Mouse (Mus musculus) limb, embryonic 15.5 days (tissue): ENCODE measurements around the gene Spata17. TPM values are rescaled to one million over a fixed set of nuclear protein-coding genes. Genes with fewer than 3 reads are reported as not detected.

Experiments
- ATAC-seq: fragments of 200-750 bp; cut with Nextera tagmentation; 2 replicates; pipeline ENCODE4 v1.8.0; 2017; ENCODE audit warnings: low read depth, moderate TSS enrichment; ENCODE audit not compliant: insufficient number of reproducible peaks, low FRiP score, low TSS enrichment
- H3K27ac ChIP-seq: fragments of 300-500 bp; sonication (generic); 2 replicates; pipeline ENCODE4 v1.5.1; 2015; ENCODE audit warnings: moderate library complexity, mild to moderate bottlenecking, inconsistent platforms
- H3K27me3 ChIP-seq: fragments of 300-500 bp; sonication (generic); 2 replicates; pipeline ENCODE4 v1.6.1; 2015; ENCODE audit warnings: inconsistent platforms
- H3K36me3 ChIP-seq: fragments of 300-500 bp; sonication (generic); 2 replicates; pipeline ENCODE4 v1.6.1; 2015; ENCODE audit warnings: inconsistent platforms
- H3K4me1 ChIP-seq: fragments of 300-500 bp; sonication (generic); 2 replicates; pipeline ENCODE4 v1.6.1; 2015; ENCODE audit warnings: inconsistent platforms
- H3K4me2 ChIP-seq: fragments of 300-500 bp; sonication (generic); 2 replicates; pipeline ENCODE4 v1.6.1; 2015; ENCODE audit warnings: mild to moderate bottlenecking, inconsistent platforms
- H3K4me3 ChIP-seq: fragments of 300-500 bp; sonication (generic); 2 replicates; pipeline ENCODE4 v1.5.1; 2015; ENCODE audit warnings: mild to moderate bottlenecking, inconsistent platforms
- H3K9ac ChIP-seq: fragments of 300-500 bp; sonication (generic); 2 replicates; pipeline ENCODE4 v1.6.1; 2015; ENCODE audit warnings: inconsistent platforms
- H3K9me3 ChIP-seq: fragments of 300-500 bp; sonication (generic); 2 replicates; pipeline ENCODE4 v1.6.1; 2016; ENCODE audit warnings: inconsistent platforms
- WGBS: fragments of 180-500 bp; shearing (Covaris S2); methylation state at CpG from one replicate; pipeline ENCODE4 v1.1.7; 2015; 5-methylcytosine and 5-hydroxymethylcytosine counted together
- polyA plus RNA-seq: library from polyadenylated mRNA; unstranded; fragments of >200 nt; fragmentation: Nextera tagmentation; extraction: Ambion mirVana; gene quantifications from 2 replicates; pipeline ENCODE4 v1.2.1, GENCODE M21; 2015

Spata17 gene
- polyA plus RNA-seq = 0.23 and 0.34 TPM in 2 replicates

DNA sequence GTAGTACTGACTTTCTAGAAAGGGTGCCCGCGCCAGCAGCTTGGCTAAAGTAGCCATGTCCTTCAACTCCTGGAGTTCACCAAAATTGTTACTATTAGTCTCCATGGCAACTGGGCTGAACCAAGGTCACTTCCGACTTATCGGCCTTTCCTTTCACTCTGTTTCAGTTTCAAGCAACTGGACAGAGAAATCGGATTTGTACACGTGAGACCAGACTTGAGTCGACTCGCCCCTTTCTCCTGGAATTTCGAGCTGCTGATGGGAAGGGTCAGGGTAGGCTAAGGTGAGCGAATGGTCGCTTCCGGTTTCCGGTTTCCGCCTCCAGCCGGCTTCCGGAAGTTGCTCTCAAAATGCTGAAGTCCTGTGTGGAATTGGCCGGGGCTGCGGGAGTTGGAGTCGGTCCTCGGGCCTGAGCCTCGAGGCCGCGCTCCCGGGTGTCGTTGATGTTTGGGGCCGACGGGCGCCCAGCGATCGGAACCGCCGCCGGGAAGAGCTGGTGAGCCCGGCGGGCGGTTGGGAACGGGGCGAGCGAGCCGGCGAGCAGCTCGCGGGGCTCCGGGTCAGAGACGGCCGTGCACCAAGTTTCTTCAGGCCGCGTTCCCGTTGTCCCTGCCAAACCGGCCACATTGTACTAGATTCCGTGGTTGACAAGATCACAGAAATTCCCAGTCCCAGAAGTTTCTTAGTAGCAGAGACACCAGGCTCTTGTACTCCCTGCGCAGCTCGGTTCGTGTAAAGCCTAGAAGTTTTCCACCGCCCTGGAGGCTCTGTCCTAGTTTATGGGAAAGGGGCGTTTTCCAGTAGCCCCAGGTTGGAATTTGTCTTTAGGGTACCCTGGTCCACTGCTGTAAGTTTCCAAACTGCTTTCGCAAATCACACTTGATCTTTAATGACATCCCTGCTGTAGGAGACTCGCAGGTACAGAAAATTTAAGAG is at the start of gene Spata17, which contains the start of gene Gpatch2:
Spata17 (minus strand) TSS at position 285 of the 936 bp plus-strand sequence.
Gpatch2 (plus strand) TSS at position 328 of the 936 bp plus-strand sequence.
- H3K4me2 ChIP-seq = peak within 1 kb of the TSS; percentile 68
- no peaks in the 10 kb centered on the region for H3K27me3 ChIP-seq
- H3K27ac ChIP-seq = peak within 1 kb of the TSS; percentile 78
- WGBS = under 1% methylated on average over 58 of the region's 58 CpGs
- H3K4me3 ChIP-seq = peak within 1 kb of the TSS; percentile 94
- H3K36me3 ChIP-seq = no peaks in the 10 kb centered on the region
- no peaks in the 10 kb centered on the region for H3K4me1 ChIP-seq
- peak within 1 kb of the TSS; percentile 81 for H3K9ac ChIP-seq
- ATAC-seq = peak; percentile 76; the same call in 1 of the 2 replicates
- H3K9me3 ChIP-seq = no peaks in the 10 kb centered on the region

DNA sequence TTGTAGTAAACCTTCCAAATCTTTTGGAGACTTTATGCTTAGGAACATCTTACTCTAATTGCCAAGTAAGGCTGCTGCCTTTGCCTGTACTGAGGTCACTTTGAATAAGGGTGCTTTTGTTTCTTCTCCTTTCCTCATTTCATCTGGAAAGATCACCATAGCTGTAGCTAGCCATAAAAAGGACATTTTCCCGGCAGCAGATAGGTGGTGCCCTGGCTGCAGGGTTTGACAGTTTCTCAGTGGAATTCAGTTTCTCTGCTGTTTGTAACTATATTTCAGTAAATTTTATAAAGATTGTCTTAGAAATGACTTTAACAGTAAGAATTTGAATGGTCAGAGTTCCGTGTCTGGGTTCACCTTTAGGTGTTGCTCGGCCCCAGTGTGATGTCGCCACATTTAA is 43.5 kb upstream of the Spata17 start:
- Histone ChIP-seq H3K9ac (no peak overlapping the region), H3K4me3 (no peak overlapping the region), H3K36me3 (no peaks in the 10 kb centered on the region), H3K4me1 (no peaks in the 10 kb centered on the region), H3K9me3 (no peaks in the 10 kb centered on the region), H3K4me2 (no peak overlapping the region), H3K27me3 (no peaks in the 10 kb centered on the region), H3K27ac (no peak overlapping the region)
- WGBS = 85% methylated on average over 4 of the region's 4 CpGs
- no peak for ATAC-seq

DNA sequence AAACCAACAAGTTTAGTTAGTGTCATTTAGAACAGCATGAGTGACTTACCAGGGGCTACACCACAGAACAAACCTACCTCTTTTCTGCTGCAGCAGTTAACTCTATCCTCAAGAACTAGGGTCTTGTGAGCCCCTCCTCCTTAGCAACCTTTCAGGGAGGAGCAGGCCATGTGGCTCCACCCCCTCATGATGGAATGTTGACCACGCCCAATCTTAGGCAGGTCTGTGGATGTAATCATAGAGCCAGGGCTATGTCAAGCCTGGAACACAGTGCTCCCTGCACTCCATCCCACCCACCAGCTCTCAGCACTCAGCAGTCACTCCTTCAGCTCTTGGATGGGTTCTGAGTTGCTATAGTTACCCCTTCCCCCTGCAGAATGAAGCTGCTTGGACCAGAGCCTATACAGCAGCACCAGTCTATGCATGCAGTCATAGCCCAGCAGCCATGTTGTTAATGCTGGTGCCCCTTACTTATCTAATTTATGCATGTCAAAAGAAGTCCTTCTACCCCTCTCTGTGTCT is 35.5 kb upstream of the Spata17 start:
- no peaks in the 10 kb centered on the region for H3K4me1 ChIP-seq
- no peak overlapping the region for H3K4me3 ChIP-seq
- H3K4me2 ChIP-seq = no peak overlapping the region
- H3K9ac ChIP-seq = no peak overlapping the region
- H3K27me3 ChIP-seq = no peaks in the 10 kb centered on the region
- no peak overlapping the region for H3K27ac ChIP-seq
- 0 out of 2 replicates have a peak, but pooled peaks cover 4% of the 10 kb centered on the region for H3K36me3 ChIP-seq
- WGBS = 91% methylated on average over 1 of the region's 1 CpGs
- H3K9me3 ChIP-seq = no peaks in the 10 kb centered on the region
- ATAC-seq = peak; percentile 48; the same call in 1 of the 2 replicates

DNA sequence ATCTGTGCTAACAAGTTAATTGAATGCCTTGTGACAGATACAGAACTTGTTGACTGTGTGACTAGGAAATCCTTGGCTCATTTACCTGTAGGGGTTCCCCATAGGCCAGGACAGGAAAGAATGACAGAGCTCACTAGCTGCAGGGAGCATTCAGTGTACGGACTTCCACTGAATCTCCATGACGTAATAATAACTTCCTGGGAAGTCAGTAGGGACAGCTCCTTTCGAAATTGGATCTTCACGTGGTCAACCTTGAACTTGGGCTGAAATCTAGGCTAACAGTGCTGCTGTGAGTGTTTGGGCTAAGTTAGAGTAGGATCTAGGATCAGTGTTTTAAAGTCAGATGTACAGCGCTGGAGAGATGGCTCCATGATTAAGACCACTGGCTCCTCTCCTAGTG is 29.5 kb upstream of the Spata17 start:
- H3K4me1 ChIP-seq = no peaks in the 10 kb centered on the region
- H3K9me3 ChIP-seq = no peaks in the 10 kb centered on the region
- no peak overlapping the region for H3K9ac ChIP-seq
- H3K4me3 ChIP-seq = no peak overlapping the region
- no peaks in the 10 kb centered on the region for H3K27me3 ChIP-seq
- H3K36me3 ChIP-seq = no peaks in the 10 kb centered on the region
- H3K27ac ChIP-seq = no peak overlapping the region
- H3K4me2 ChIP-seq = no peak overlapping the region
- ATAC-seq = no peak
- WGBS = 75% methylated on average over 5 of the region's 5 CpGs

DNA sequence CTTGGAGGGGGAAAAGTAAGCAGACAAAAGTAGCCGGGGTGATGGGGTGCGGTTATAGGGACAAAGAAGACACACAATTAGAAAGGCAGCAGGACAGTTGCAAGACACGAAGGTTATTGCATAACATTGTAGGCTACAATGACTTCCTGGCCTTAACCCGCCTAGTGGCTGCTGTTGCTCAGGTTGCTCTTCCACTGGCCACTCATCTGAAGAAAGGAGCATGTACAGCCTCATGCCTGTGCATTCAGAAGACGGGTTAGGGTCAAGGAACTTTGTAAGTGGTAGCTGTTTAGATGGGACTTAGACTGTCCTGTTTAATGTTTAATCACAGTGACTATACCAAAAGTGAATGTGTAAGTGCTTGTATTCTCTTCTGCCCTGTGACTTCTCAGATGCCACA is 26.1 kb upstream of the Spata17 start:
- Histone ChIP-seq H3K9ac (no peak overlapping the region), H3K4me3 (no peak overlapping the region), H3K4me2 (no peak overlapping the region), H3K27me3 (no peaks in the 10 kb centered on the region), H3K9me3 (no peaks in the 10 kb centered on the region), H3K27ac (no peak overlapping the region), H3K4me1 (no peaks in the 10 kb centered on the region), H3K36me3 (peaks cover 5% of the 10 kb centered on the region; the same call in 1 of the 2 replicates)
- 96% methylated on average over 5 of the region's 5 CpGs for WGBS
- no peak for ATAC-seq

DNA sequence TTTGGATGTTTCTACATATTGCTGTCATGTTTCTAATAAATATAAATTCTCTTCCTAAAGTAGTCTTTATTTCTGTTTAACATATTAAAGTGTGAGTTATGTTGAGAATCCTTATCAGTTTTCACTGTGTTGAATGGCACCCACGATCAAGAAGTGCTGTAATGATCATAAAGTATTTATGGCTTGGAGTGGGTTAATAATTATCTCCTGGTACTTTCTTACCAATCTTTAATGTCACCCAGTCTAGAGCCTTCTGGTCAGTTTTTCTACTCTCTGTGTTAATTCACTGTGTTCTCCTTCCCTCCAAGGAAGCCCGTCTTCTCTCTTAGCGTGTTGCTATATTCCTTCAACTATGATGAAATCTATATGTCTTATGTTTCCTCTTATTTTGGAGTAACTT is 25.0 kb upstream of the Spata17 start:
- Histone ChIP-seq H3K9me3 (no peaks in the 10 kb centered on the region), H3K4me3 (no peak overlapping the region), H3K4me2 (no peak overlapping the region), H3K27me3 (no peaks in the 10 kb centered on the region), H3K27ac (no peak overlapping the region), H3K9ac (no peak overlapping the region), H3K36me3 (peaks cover 5% of the 10 kb centered on the region; the same call in 1 of the 2 replicates), H3K4me1 (no peaks in the 10 kb centered on the region)
- 92% methylated on average over 3 of the region's 3 CpGs for WGBS
- ATAC-seq = no peak

DNA sequence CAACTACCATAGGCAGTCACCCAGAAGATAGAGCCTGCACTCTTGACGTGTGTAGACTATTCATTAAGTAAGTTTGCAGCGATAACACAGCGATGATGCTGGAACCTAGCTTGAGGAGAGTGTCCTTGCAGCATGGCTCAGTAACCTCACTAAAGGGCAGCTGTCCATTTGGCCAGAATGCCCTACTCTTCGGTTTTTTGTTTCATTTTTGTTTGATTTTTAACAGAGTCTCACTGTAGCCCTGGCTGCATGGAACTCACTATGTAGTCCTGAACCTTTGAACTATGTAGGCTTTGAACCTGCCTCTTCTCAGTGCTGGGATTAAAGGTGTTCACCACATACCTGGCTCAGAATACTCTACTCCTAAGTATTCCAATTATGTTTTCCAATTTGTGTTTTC is 22.8 kb upstream of the Spata17 start:
- Histone ChIP-seq H3K4me2 (no peak overlapping the region), H3K9me3 (no peaks in the 10 kb centered on the region), H3K4me1 (no peaks in the 10 kb centered on the region), H3K9ac (no peak overlapping the region), H3K4me3 (no peak overlapping the region), H3K36me3 (peaks cover 11% of the 10 kb centered on the region), H3K27me3 (no peaks in the 10 kb centered on the region), H3K27ac (no peak overlapping the region)
- no peak for ATAC-seq
- WGBS = 94% methylated on average over 4 of the region's 4 CpGs

DNA sequence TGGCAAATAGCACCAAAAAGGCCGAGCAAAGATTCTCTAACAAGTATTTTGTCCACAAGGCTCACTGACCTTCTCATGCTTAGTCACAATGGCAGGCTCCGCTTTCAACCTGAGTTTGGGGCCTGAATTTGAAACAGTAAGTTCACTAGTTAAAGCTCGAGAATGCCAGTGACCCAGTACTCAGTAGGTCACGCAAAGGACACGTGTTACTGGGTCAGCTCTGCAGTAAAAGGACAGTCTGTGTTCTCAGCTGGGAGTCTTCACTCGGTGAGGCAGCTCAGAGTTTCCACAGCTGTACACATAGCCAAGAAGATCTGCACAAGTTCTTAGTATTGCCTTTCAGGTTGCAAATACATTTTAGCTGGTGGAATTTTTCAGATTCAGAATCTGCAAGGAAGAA is 21.0 kb upstream of the Spata17 start:
- Histone ChIP-seq H3K27ac (no peak overlapping the region), H3K4me1 (no peaks in the 10 kb centered on the region), H3K4me3 (no peak overlapping the region), H3K4me2 (no peak overlapping the region), H3K9me3 (no peaks in the 10 kb centered on the region), H3K9ac (no peak overlapping the region), H3K36me3 (peaks cover 17% of the 10 kb centered on the region), H3K27me3 (no peaks in the 10 kb centered on the region)
- 78% methylated on average over 6 of the region's 6 CpGs for WGBS
- no peak for ATAC-seq

DNA sequence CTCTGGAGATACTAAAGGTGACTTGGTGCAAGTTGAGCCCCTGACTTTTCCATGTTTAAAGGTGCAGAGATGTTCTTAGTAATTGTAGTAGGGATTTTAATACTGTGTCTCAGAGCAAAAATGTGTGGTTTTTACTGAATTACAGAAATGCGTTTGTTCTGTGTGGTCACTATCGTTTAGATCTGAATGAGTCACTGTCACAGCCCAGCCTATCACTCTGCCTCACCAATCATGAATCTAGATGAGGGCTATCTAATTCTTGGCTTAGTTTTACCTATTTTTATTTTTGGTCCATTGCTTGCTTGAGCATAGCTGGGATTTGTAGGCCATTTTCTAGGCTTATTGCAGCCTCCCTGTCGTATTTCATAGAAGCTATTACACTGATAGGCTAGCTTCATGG is 19.9 kb upstream of the Spata17 start:
- no peak for ATAC-seq
- 91% methylated on average over 3 of the region's 3 CpGs for WGBS
- no peaks in the 10 kb centered on the region for H3K4me1 ChIP-seq
- no peaks in the 10 kb centered on the region for H3K9me3 ChIP-seq
- no peaks in the 10 kb centered on the region for H3K27me3 ChIP-seq
- H3K4me2 ChIP-seq = no peak overlapping the region
- H3K9ac ChIP-seq = no peak overlapping the region
- peaks cover 23% of the 10 kb centered on the region for H3K36me3 ChIP-seq
- no peak overlapping the region for H3K4me3 ChIP-seq
- no peak overlapping the region for H3K27ac ChIP-seq

DNA sequence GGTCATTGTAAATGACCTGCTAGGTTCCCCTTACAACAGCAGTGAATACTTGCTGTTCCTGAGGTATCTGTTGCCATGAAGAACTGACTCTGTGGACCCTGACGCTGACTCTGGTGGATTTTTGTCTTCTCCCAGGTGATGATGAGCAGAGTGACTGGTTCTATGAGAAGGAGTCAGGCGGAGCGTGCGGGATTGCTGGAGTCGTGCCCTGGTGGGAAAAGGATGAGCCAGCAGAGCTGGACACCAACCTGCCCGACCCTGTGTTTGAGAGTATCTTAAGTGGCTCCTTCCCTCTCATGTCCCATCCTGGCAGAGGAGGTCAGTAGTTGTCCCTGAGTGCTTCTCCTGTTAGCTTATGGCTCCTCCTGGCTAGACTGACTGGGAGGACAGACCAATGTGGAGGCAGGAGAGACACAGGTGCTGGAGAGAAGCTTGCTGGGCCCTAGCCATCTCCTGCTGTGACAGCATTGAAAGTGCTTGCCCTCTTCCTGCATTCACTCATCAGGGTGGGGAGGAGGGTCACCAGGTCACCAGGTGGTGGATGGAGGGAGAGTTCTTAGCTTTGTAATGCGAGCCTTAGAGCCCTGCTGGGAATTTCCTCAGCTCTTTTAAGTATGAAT is 17.8 kb upstream of the Spata17 start:
- Histone ChIP-seq H3K9ac (no peak overlapping the region), H3K9me3 (no peaks in the 10 kb centered on the region), H3K4me2 (no peak overlapping the region), H3K4me3 (no peak overlapping the region), H3K27me3 (no peaks in the 10 kb centered on the region), H3K36me3 (peaks cover 26% of the 10 kb centered on the region), H3K27ac (no peak overlapping the region), H3K4me1 (no peaks in the 10 kb centered on the region)
- 63% methylated on average over 7 of the region's 7 CpGs for WGBS
- no peak for ATAC-seq

DNA sequence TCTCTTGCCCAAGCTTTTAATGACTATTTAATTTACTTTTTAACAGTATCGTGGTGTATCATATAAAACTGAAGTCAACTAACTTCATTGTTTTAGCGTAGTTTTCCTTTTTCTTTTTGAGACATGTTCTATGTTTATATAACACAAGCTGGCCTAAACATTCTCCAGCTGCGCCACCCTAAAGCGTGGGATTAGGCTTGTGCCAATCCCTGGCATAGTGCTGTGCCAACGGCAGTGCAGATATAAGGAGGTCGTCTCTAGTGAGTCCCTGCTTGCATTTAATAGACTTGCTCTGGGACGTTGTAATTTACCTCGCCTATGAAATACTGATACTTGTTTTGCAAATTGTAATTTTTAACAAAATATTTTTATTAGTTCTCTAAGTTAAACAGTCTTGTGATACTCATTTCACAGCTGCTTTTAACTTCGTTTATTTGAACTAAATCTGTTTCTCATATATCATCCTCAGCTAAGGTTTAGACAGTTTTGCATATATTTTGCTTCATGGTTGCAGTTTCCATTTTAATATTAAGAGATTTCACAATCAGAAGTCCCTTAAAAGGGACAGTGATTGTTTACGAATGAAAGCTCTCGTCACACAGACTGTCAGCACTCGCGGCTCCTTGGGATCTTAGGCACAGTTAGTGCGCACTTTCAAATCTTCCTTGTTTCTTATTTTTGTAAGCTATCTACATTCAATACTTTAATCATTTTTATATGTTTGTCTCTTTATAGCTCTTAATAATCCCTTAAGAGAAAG is 17.1 kb upstream of the Spata17 start:
- WGBS = 80% methylated on average over 14 of the region's 14 CpGs
- ATAC-seq = no peak
- H3K4me1 ChIP-seq = no peaks in the 10 kb centered on the region; the same call in 1 of the 2 replicates

More for the DNA sequence above, 17.1 kb upstream of the Spata17 start:
- no peak overlapping the region for H3K9ac ChIP-seq
- H3K36me3 ChIP-seq = peaks cover 22% of the 10 kb centered on the region
- no peaks in the 10 kb centered on the region for H3K27me3 ChIP-seq
- no peaks in the 10 kb centered on the region for H3K9me3 ChIP-seq
- no peak overlapping the region for H3K4me2 ChIP-seq
- H3K27ac ChIP-seq = no peak overlapping the region
- no peak overlapping the region for H3K4me3 ChIP-seq
